Mouse (Mus musculus): Measurements from ENCODE around the gene Zfp108. TPM values are rescaled to one million over a fixed set of nuclear protein-coding genes. Genes with fewer than 3 reads are reported as not detected.

Zfp108 gene
- polyA plus RNA-seq, 1 experiment from 2014 or later: 4.6 TPM

DNA sequence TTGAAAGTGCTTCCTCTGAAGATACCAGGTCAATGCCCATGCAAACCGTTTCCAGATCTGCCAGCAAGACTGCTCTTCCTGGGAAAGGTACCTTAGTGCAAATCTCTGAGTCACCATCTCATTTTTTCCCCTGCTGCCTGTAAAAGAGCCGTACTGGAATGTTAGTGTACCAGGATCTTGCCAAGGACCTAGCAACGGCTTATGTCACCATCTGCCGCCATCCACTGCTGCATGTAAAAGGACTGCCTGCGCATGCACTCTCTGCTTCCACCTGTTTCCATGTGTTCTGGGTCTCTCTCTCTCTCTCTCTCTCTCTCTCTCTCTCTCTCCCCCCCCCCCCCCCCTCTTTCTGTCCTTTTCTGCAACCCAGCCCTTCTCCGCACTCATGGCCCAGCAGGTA is 33.9 kb downstream of the Zfp108 start:
- H3K9ac ChIP-seq (replicated peaks): no peak overlapping the region
- H3K27ac ChIP-seq: no peak overlapping the region
- H3K36me3 ChIP-seq: peaks cover 68% of the 10 kb centered on the region
- H3K4me2 ChIP-seq (replicated peaks): no peak overlapping the region
- no peaks in the 10 kb centered on the region for H3K27me3 ChIP-seq
- no peaks in the 10 kb centered on the region for H3K4me1 ChIP-seq (replicated peaks)
- H3K9me3 ChIP-seq: no peaks in the 10 kb centered on the region
- H3K4me3 ChIP-seq (replicated peaks): no peak overlapping the region
- no peak for ATAC-seq
- 94% methylated on average over 6 of the region's 6 CpGs for WGBS

DNA sequence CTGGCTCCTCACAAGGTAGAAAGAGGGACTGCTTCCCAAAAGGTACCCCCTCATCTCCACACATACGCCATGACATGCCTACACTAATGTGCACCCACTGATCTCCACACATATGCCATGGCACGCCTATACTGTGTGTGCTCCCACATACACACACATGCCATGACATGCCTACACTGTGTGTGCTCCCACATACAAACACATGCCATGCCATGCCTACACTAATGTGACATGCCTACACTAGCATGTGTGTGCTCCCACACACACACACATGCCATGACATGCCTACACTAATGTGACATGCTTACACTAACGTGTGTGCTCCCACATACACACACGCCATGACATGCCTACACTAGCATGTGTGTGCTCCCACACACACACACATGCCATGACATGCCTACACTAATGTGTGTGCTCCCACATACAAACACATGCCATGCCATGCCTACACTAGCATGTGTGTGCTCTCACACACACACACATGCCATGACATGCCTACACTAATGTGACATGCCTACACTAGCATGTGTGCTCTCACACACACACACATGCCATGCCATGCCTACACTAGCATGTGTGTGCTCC is 35.6 kb downstream of the Zfp108 start:
- H3K27ac ChIP-seq: no peak overlapping the region
- no peak for ATAC-seq
- no peak overlapping the region for H3K4me3 ChIP-seq (replicated peaks)
- no peaks in the 10 kb centered on the region for H3K9me3 ChIP-seq
- H3K36me3 ChIP-seq: peaks cover 85% of the 10 kb centered on the region
- H3K9ac ChIP-seq (replicated peaks): no peak overlapping the region
- H3K27me3 ChIP-seq: no peaks in the 10 kb centered on the region
- no peaks in the 10 kb centered on the region for H3K4me1 ChIP-seq (replicated peaks)
- no peak overlapping the region for H3K4me2 ChIP-seq (replicated peaks)
- WGBS: 96% methylated on average over 4 of the region's 4 CpGs

DNA sequence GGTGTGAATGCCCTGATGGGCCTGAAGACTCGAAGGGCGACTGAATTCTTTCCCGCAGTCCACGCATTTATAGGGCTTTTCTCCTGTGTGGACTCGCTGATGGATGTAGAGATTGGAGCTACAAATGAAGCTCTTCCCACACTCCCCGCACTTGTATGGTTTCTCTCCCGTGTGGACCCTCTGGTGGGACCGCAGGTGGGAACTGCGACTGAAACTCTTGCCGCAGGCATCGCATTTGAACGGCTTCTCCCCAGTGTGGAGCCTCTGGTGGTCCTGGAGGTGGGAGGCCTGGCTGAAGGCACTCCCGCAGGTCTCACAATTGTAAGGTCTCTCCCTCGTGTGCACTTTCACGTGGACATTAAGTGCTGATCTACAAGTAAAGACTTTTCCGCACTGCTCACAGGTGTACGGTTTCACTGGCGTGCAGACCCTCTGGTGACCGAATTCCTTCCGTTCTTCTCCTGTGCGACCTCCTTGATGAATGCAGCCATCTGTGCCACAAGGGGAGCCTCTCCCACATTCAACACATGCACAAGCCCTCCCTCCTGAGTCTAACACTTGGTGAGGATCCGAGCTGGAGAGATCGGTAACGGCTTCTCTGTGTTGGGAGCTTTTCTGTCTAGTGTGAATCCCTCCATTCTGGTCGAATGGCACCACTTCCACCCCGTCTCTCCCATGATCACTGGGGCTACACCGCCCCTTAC is 36.9 kb downstream of the Zfp108 start:
- ATAC-seq: no peak

DNA sequence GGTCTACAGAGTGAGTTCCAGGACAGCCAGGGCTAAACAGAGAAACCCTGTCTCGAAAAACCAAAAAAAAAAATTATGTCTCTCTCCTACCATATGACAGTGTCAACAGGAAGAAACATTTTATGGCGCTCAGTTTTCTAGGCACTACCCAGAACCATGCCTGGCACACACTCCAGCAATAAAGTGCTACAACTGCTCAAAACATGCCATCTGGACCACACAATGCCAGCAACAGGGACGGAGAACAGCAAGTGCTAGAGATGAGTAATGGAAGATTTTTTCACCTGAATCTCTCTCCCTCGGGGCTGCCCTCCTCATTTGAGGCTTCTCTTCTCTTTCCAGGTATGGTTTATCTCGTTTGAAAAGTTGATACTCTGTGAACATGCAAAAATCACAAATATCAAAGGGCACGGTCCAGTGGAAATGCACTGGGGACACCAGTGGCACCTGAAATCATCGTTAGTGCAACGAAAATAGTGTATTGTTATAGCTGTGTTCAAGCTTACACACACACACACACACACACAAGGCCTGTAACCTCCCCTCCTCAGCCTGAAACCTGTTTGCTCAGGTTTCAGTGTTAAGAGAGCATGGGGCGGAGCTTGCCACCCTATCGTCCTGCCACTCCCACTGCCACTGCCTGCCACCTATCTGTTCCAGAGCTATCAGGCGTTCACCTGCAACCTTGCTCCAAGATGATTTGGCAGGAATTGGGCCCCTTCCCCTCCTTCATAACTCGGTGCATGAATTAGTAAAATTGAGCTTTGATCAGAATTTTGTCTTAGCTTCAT is 38.7 kb downstream of the Zfp108 start:
- Histone ChIP-seq H3K27me3 (no peaks in the 10 kb centered on the region), H3K9me3 (no peaks in the 10 kb centered on the region), H3K4me3 (replicated peaks) (no peak overlapping the region), H3K9ac (replicated peaks) (no peak overlapping the region), H3K4me2 (replicated peaks) (no peak overlapping the region), H3K27ac (no peak overlapping the region), H3K36me3 (peaks cover 88% of the 10 kb centered on the region), H3K4me1 (replicated peaks) (peaks cover 11% of the 10 kb centered on the region)
- ATAC-seq: no peak
- WGBS: 92% methylated on average over 12 of the region's 12 CpGs

More for the DNA sequence above, 36.9 kb downstream of the Zfp108 start:
- no peak overlapping the region for H3K4me3 ChIP-seq (replicated peaks)
- H3K9me3 ChIP-seq: no peaks in the 10 kb centered on the region
- H3K27me3 ChIP-seq: no peaks in the 10 kb centered on the region
- no peak overlapping the region for H3K4me2 ChIP-seq (replicated peaks)
- H3K27ac ChIP-seq: no peak overlapping the region
- H3K4me1 ChIP-seq (replicated peaks): no peaks in the 10 kb centered on the region
- peaks cover 97% of the 10 kb centered on the region for H3K36me3 ChIP-seq
- H3K9ac ChIP-seq (replicated peaks): no peak overlapping the region
- 92% methylated on average over 27 of the region's 27 CpGs for WGBS

DNA sequence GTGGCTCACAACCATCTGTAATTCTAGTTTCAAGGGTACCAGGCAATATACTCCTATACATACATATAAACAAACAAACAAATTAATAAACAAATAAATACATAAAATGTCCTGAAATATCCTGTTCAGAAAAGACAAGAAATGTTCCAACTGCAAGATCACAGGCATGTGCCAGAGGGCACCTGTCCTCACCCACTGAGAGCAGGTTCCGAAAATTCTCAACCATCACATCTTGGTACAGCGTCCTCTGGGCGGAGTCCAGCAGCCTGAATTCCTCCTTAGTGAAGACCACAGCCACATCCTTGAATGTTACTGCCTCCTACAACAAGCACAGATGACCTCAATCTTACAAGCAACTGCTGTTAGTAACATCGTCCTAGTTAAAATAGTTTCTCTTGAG is 40.2 kb downstream of the Zfp108 start:
- ATAC-seq: no peak

DNA sequence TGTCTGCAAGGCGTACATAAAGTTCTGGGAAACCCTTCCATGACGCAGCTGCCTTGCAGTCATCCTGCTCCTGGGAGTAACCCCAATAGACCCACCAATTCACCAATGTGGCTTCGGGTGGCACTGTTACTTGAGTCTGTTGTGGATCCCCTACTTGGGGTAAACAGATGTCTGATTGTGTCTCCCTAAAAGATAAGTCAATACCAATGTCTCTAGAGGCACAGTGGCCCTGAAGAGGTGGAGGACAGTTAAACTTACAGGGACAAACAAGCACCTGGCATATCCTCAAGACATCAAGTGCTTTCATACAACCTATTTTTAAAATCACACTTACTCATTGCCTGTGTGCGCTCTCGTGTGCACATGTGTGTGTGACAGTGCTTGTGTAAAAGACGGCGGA is 40.8 kb downstream of the Zfp108 start:
- Histone ChIP-seq H3K4me2 (replicated peaks) (no peak overlapping the region), H3K9me3 (no peaks in the 10 kb centered on the region), H3K27me3 (no peaks in the 10 kb centered on the region), H3K27ac (no peak overlapping the region), H3K4me3 (replicated peaks) (no peak overlapping the region), H3K36me3 (peaks cover 69% of the 10 kb centered on the region), H3K9ac (replicated peaks) (no peak overlapping the region), H3K4me1 (replicated peaks) (peaks cover 21% of the 10 kb centered on the region)
- no peak for ATAC-seq
- 99% methylated on average over 7 of the region's 7 CpGs for WGBS

More for the DNA sequence above, 40.2 kb downstream of the Zfp108 start:
- H3K4me2 ChIP-seq (replicated peaks): no peak overlapping the region
- H3K4me1 ChIP-seq (replicated peaks): peaks cover 15% of the 10 kb centered on the region
- H3K27ac ChIP-seq: no peak overlapping the region
- H3K9ac ChIP-seq (replicated peaks): no peak overlapping the region
- no peak overlapping the region for H3K4me3 ChIP-seq (replicated peaks)
- no peaks in the 10 kb centered on the region for H3K27me3 ChIP-seq
- no peaks in the 10 kb centered on the region for H3K9me3 ChIP-seq
- WGBS: 94% methylated on average over 4 of the region's 4 CpGs
- H3K36me3 ChIP-seq: peaks cover 75% of the 10 kb centered on the region

DNA sequence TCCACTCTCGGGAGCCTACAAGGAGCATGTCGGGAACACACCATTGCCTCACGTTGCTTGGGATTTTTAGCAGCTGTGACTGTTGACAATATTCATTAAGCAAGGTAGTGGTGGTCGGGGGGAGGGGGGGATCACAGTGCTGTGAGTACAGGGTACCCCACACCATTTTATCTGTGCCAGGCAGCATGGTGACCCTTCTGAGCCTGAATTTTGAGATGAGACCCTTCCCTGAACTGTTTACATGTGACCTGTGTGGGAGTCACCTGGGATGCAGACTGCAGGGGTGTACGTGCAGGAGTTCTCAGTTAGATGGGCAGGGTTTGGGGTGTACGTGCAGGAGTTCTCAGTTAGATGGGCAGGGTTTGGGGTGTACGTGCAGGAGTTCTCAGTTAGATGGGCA is 41.8 kb downstream of the Zfp108 start:
- H3K4me1 ChIP-seq (replicated peaks): peaks cover 27% of the 10 kb centered on the region
- no peaks in the 10 kb centered on the region for H3K27me3 ChIP-seq
- H3K27ac ChIP-seq: no peak overlapping the region
- no peak overlapping the region for H3K4me3 ChIP-seq (replicated peaks)
- H3K36me3 ChIP-seq: peaks cover 59% of the 10 kb centered on the region
- H3K9ac ChIP-seq (replicated peaks): no peak overlapping the region
- H3K4me2 ChIP-seq (replicated peaks): no peak overlapping the region
- no peaks in the 10 kb centered on the region for H3K9me3 ChIP-seq
- WGBS: 98% methylated on average over 7 of the region's 7 CpGs
- ATAC-seq: no peak

DNA sequence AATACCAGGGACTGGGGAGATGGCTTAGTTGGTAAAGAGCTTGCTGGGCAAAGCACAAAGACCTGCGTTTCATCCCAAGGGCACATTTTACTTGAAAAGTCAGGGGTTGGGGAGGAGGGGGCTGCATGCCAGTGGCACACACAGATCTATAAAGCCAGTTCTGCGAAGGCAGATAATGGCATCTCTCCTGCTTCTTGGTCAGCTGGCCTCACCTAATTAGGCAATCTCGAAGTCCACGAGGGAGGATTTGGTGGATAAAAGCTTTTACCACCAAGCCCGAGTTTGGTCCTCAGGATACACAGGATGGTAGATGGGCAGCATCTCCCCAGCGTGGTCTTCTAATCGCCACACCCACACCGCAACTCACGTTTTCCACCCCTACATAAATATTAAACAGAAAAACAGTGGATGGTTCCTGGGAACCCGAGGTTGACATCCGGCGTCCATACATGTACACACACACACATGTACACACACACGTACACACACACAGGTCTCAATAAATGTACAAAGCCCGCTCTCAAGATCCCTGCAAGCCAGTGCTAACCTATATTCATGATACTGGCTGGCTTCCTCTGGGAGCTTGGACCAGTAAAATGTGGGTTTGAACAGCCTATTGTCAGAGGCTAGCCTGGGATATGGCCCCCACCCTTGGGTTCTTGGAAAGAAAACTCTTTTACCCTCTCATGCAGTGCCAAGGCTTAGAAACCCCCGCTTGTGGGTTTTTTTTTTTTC is 42.9 kb downstream of the Zfp108 start:
- 93% methylated on average over 15 of the region's 15 CpGs for WGBS
- Histone ChIP-seq H3K36me3 (peaks cover 57% of the 10 kb centered on the region), H3K4me2 (replicated peaks) (peak overlapping the region; percentile 72), H3K27me3 (no peaks in the 10 kb centered on the region), H3K4me1 (replicated peaks) (peaks cover 27% of the 10 kb centered on the region), H3K9ac (replicated peaks) (peak overlapping the region; percentile 88), H3K4me3 (replicated peaks) (peak overlapping the region; percentile 73), H3K27ac (0 out of 2 replicates have a peak overlapping the region, but pooled peaks have one; percentile 94), H3K9me3 (no peaks in the 10 kb centered on the region)
- no peak for ATAC-seq

DNA sequence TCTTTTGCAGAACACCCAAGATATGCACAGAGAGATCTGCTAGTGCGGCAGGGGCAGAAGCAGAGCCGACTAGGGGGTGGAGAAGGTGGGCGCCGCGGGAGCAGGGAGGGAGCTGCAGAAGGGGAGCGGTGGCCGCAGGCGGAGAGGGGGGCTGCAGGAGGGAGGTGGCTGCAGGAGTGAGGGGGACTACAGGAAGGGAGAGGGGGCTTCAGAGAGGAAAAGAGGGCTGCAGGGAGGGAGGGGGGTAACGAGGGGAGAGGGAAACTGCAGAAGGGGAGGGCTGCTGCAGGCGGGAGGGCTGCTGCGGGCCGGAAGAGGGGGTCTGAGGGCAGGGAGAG is 44.0 kb downstream of the Zfp108 start:
- Histone ChIP-seq H3K27ac (peak overlapping the region; percentile 94), H3K36me3 (peaks cover 57% of the 10 kb centered on the region), H3K4me3 (replicated peaks) (peak overlapping the region; percentile 73), H3K4me1 (replicated peaks) (peaks cover 27% of the 10 kb centered on the region), H3K27me3 (no peaks in the 10 kb centered on the region), H3K4me2 (replicated peaks) (peak overlapping the region; percentile 72), H3K9me3 (no peaks in the 10 kb centered on the region), H3K9ac (replicated peaks) (peak overlapping the region; percentile 88)
- peak; percentile 25 for ATAC-seq
- 0% methylated on average over 12 of the region's 12 CpGs for WGBS

DNA sequence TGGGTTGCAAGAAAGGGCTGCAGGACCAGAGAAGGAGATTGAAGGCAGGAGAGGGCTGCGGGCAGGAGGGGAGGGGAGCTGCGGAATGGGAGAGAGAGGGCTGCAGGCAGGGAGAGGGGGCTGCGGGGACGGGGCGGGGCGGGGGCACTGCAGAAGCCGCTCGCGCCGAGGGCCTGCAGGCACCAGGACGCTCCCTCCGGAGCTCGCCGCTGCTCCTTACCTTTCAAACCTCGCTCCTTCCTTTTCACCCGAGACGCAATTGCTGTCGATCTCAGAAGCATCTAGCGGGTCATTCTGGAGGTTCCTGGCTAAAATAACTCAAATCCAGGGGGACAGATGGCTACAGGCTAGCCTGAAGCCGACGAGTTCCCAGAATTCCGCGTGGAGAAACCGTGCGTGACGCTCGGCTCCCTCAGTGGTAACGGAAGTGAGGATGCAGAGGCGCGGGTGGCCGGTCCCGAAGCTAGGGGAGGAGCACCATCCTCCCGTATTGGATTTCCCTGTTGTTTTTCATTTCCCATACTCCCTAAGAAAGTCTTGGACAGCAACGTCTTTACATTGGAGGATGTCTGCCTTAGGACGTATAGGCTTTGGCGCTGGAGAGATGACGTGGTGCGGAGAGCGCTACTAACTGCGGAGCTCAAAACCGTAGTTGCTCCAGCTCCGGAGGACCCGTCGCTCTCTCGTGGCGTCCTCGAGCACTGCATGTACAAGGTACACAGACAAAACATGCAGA is 44.5 kb downstream of the Zfp108 start:
- Histone ChIP-seq H3K4me1 (replicated peaks) (peaks cover 27% of the 10 kb centered on the region), H3K4me3 (replicated peaks) (peak overlapping the region; percentile 73), H3K9ac (replicated peaks) (peak overlapping the region; percentile 88), H3K27me3 (no peaks in the 10 kb centered on the region), H3K4me2 (replicated peaks) (peak overlapping the region; percentile 72), H3K27ac (peak overlapping the region; percentile 94), H3K9me3 (no peaks in the 10 kb centered on the region), H3K36me3 (peaks cover 56% of the 10 kb centered on the region)
- WGBS: under 1% methylated on average over 46 of the region's 47 CpGs
- ATAC-seq: peak; percentile 88

DNA sequence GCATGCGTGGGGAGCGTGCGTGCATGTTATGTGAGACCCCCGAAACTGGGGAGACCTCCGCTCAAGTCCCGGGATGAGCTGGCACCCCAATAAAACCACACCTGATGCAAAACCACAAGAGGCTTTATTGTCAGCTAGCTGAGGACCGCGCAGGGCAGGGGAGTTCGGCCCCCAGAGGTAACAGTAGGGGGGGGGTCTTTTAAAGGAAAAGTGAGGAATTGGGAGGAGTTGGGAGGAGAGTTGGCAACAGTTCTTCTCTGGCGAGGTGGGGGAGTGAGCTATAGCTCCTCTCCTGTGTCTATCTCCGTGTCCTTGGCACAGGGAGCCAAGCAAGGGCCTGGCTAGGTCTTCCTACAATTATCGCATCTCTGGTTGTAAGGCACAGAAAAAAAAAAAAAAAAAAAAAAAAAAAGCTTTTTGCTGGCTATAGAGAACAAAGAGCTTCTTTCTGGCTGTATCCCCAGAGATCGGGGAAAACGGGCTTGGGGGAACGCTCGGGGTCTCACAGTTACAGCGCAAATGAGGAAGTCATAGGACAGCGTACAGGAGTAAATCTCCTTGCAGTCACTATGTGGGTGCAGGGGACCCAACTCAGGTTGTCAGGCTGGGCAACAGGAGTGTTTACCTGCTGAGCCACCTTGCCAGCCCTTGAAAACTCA is 45.4 kb downstream of the Zfp108 start:
- H3K4me2 ChIP-seq (replicated peaks): peak overlapping the region; percentile 72
- under 1% methylated on average over 18 of the region's 18 CpGs for WGBS
- H3K4me3 ChIP-seq (replicated peaks): peak overlapping the region; percentile 73
- peak overlapping the region; percentile 94 for H3K27ac ChIP-seq
- no peaks in the 10 kb centered on the region for H3K27me3 ChIP-seq
- peak overlapping the region; percentile 88 for H3K9ac ChIP-seq (replicated peaks)
- H3K9me3 ChIP-seq: no peaks in the 10 kb centered on the region
- peaks cover 27% of the 10 kb centered on the region for H3K4me1 ChIP-seq (replicated peaks)
- peaks cover 54% of the 10 kb centered on the region for H3K36me3 ChIP-seq
- ATAC-seq: peak; percentile 65
